Mouse (Mus musculus): ENCODE results near the gene Ganc.

DNA sequence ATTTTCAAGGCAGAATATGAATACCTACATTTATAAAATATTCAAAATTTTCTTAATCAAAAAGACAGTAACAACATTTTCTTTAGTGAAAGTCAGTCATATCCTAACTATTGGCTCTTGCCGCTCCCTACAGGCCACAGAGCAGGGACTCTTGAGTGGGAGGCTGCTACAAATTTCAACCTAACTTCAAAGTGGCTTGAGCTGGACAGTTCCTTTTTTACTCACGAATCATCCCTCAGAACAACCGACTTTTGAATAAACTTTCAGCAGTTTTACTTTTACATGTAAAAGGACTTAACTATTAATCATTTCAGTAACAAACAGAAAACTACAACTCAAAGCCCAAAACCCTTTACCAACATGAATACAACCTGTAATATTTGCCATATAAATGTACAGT lies 883 bp upstream of the Ganc start:
- TF ChIP-seq CTCF (IDR thresholded peaks at IDR 0.05) (no peak), POLR2A (IDR thresholded peaks at IDR 0.05; ENCODE audit: insufficient read depth, low read depth, low read length) (no peak)
